Mouse (Mus musculus): Measurements from ENCODE around the gene Dcaf7. TPM values are rescaled to one million over a fixed set of nuclear protein-coding genes. Genes with fewer than 3 reads are reported as not detected.

Dcaf7 gene
- polyA plus RNA-seq (2015; fragmentation: Nextera tagmentation; extraction: Ambion mirVana): 57.7 and 61.5 TPM in 2 replicates

DNA sequence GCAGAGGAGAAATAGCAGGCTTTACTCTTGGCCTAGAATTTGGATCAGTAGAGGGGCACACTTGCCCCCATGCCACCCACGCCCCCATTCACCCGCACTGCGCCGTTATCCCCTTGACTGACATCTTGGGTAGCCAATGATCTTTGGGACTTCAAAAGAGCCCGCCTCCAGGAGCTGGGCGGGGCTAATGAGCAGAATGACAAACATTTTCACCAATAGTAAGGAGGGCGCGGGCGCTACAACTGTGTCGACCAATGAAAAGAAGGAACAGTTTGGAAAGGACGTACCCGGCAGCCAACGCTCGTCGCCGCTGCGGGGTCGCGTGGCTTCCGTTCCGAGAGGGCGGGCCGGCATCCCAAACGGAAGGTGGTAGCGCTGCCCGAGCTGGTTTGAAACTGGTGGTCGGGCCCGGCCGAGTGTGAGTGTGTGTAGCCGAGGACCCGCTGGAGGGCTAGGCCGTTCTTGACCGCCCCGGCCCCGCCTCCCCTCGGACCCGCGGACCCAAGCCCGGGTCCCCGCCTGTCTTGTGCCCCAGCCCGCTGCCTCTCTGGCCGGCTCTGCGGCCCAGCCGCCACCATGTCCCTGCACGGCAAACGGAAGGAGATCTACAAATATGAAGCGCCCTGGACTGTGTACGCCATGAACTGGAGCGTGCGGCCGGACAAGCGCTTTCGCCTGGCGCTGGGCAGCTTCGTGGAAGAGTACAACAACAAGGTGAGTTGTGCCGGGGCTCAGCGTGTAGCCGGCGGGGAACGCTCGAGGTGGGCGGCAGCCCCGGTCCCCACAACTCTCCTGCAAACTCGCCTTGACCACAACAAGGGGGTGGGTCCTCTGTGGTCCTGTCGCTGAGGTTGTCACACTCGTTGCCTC lies at the start of gene Dcaf7:
Dcaf7 (plus strand) TSS at position 325 of the 870 bp plus-strand sequence.
- Histone ChIP-seq H3K36me3 (no peaks in the 10 kb centered on the region), H3K4me2 (peak within 1 kb of the TSS; percentile 79), H3K4me1 (peaks cover 23% of the 10 kb centered on the region), H3K27ac (peak within 1 kb of the TSS; percentile 92), H3K4me3 (peak within 1 kb of the TSS; percentile 99), H3K9me3 (no peaks in the 10 kb centered on the region), H3K27me3 (no peaks in the 10 kb centered on the region), H3K9ac (peak within 1 kb of the TSS; percentile 95)
- under 1% methylated on average over 63 of the region's 66 CpGs for WGBS
- peak; percentile 99 for ATAC-seq (ENCODE audit: insufficient number of reproducible peaks, low FRiP score, low TSS enrichment, low read depth)

DNA sequence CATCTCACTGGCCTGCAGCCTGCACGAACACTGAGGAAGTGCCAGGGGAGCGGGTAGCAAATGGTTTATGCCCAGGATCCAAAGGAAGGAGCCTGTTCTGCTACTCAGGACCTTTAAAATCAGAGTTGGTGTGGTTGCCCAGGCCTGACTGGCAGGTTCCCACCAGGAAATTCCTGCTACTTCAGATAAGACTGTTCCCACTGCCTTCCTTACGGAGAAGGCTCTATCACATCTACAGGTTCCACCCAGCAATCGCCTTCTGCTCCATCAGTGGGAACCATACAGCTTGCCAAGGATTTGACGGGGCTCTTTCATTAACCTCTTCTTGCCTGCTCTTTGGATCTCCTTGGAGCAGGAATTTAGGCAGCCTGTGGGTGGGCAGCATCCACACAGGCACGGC lies 49.2 kb upstream of the Dcaf7 start:
- H3K27me3 ChIP-seq: no peaks in the 10 kb centered on the region; the same call in 1 of the 2 replicates
- WGBS: 73% methylated on average over 6 of the region's 6 CpGs
- no peak overlapping the region for H3K9ac ChIP-seq
- no peaks in the 10 kb centered on the region for H3K4me1 ChIP-seq
- no peaks in the 10 kb centered on the region for H3K9me3 ChIP-seq
- H3K4me2 ChIP-seq: no peak overlapping the region
- no peak for ATAC-seq (ENCODE audit: insufficient number of reproducible peaks, low FRiP score, low TSS enrichment, low read depth)
- H3K27ac ChIP-seq: no peak overlapping the region
- H3K4me3 ChIP-seq: no peak overlapping the region
- no peaks in the 10 kb centered on the region for H3K36me3 ChIP-seq

- H3K9me3 ChIP-seq: no peaks in the 10 kb centered on the region
- no peak overlapping the region for H3K27ac ChIP-seq
- H3K4me1 ChIP-seq: no peaks in the 10 kb centered on the region
- no peaks in the 10 kb centered on the region for H3K36me3 ChIP-seq
- no peak overlapping the region for H3K4me3 ChIP-seq
- no peaks in the 10 kb centered on the region; the same call in 1 of the 2 replicates for H3K27me3 ChIP-seq
- H3K9ac ChIP-seq: no peak overlapping the region
- no peak overlapping the region for H3K4me2 ChIP-seq
- no peak for ATAC-seq (ENCODE audit: insufficient number of reproducible peaks, low FRiP score, low TSS enrichment, low read depth)
- 80% methylated on average over 6 of the region's 6 CpGs for WGBS
Observed at GRCm38 (mm10) chr11:105989446-105989845, 47.2 kb upstream of the Dcaf7 start.

DNA sequence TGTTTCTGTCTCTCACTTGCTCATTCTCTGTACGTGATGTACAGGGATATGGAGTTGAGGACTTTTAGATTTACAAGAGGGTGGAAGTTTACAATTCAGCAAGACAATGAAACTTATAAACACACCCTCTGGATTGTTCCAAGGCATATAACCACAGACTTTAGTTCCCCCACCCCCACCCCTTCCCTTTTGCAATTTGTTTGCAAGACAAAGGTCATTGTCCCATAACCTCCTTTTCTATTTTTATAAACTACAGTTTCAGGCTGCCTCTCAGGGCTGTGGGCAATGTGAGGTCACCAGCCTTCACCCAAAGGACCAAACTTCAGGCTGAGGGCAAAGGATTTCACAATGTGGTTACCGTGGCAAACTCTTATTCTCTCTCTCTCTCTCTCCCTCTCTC lies 46.4 kb upstream of the Dcaf7 start:
- Histone ChIP-seq H3K4me1 (no peaks in the 10 kb centered on the region), H3K4me3 (no peak overlapping the region), H3K9ac (no peak overlapping the region), H3K9me3 (no peaks in the 10 kb centered on the region), H3K27me3 (no peaks in the 10 kb centered on the region; the same call in 1 of the 2 replicates), H3K36me3 (no peaks in the 10 kb centered on the region), H3K27ac (no peak overlapping the region), H3K4me2 (no peak overlapping the region)
- ATAC-seq (ENCODE audit: insufficient number of reproducible peaks, low FRiP score, low TSS enrichment, low read depth): no peak
- 64% methylated on average over 2 of the region's 2 CpGs for WGBS

GRCm38 (mm10) chr11:105994375-105994774 lies 42.3 kb upstream of the Dcaf7 start, which contains the start of gene Ace3:
Ace3 (plus strand) TSS chr11:105994675.
- Histone ChIP-seq H3K4me1 (no peaks in the 10 kb centered on the region), H3K27ac (no peak within 1 kb of the TSS), H3K9ac (no peak within 1 kb of the TSS), H3K4me3 (no peak within 1 kb of the TSS), H3K27me3 (no peaks in the 10 kb centered on the region; the same call in 1 of the 2 replicates), H3K9me3 (no peaks in the 10 kb centered on the region), H3K4me2 (no peak within 1 kb of the TSS), H3K36me3 (no peaks in the 10 kb centered on the region)
- WGBS: 95% methylated on average over 3 of the region's 3 CpGs
- ATAC-seq (ENCODE audit: insufficient number of reproducible peaks, low FRiP score, low TSS enrichment, low read depth): no peak

DNA sequence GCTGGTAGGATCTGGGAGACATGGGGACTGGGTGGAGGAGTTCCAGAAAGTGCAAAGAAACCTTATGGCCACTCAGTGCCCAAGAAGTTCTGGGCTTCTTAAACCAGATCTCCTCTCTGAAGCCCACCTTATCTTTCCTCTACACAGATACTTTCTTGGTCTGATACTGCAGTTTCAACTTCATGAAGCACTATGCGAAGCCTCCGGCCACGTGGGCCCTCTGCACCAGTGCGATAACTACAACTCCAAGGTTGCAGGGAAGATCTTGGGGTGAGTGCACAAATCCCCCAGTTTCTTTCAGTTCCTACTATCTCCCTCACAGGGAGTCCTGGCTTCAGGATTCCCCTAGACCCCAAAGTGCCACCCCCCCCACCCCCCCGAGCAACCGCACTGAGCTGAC lies 36.6 kb upstream of the Dcaf7 start:
- Histone ChIP-seq H3K9me3 (no peaks in the 10 kb centered on the region), H3K27me3 (no peaks in the 10 kb centered on the region), H3K9ac (no peak overlapping the region), H3K36me3 (no peaks in the 10 kb centered on the region), H3K4me3 (no peak overlapping the region), H3K4me2 (no peak overlapping the region), H3K4me1 (no peaks in the 10 kb centered on the region), H3K27ac (no peak overlapping the region)
- ATAC-seq (ENCODE audit: insufficient number of reproducible peaks, low FRiP score, low TSS enrichment, low read depth): no peak
- 89% methylated on average over 6 of the region's 6 CpGs for WGBS

DNA sequence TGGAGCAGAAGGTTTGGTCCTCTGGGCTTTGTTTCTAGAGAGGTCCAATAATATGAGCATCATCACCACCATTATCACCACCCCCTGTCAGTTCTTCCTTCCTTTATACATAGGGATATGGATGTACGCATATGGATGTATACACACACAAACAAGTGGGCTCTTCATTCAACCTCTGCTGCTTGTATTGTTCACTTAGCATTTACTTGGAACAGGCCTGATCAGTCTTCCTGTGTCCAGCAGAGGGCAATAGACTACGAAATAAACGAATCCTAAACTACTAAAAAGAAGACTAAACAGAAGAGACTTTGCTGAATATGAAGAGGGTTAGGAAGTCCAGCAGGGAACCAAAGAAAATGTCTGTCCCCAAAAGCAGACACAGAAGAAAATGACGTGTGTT lies 35.0 kb upstream of the Dcaf7 start:
- 50% methylated on average over 4 of the region's 4 CpGs for WGBS
- no peak overlapping the region for H3K9ac ChIP-seq
- no peaks in the 10 kb centered on the region for H3K9me3 ChIP-seq

DNA sequence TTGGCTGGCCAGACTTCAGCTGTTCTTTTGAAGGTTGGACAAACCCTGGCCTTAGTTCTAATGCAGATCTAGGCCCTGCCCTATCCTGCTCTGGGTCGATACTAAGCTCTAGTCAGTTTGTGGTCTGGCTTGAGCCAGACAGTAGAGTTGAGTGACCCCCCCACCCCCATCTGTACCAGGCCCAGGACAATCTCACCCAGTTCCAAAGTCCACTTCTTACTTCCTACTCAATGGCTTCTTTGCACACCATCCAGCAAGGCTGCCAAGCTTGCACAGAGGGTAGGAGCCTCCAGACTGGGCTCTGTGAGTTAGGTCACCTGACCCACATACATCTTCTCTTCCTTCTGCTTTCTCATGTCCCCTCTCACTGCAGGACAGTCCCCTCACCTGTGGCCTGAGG lies 32.1 kb upstream of the Dcaf7 start:
- H3K27ac ChIP-seq: no peak overlapping the region
- H3K27me3 ChIP-seq: peaks cover 10% of the 10 kb centered on the region; the same call in 1 of the 2 replicates
- H3K9me3 ChIP-seq: no peaks in the 10 kb centered on the region
- no peak overlapping the region for H3K4me2 ChIP-seq
- H3K36me3 ChIP-seq: no peaks in the 10 kb centered on the region
- no peak overlapping the region for H3K4me3 ChIP-seq
- 88% methylated on average over 1 of the region's 1 CpGs for WGBS
- H3K4me1 ChIP-seq: peaks cover 4% of the 10 kb centered on the region
- H3K9ac ChIP-seq: no peak overlapping the region
- ATAC-seq (ENCODE audit: insufficient number of reproducible peaks, low FRiP score, low TSS enrichment, low read depth): no peak

More for the DNA sequence above, 35.0 kb upstream of the Dcaf7 start:
- Histone ChIP-seq H3K4me3 (no peak overlapping the region), H3K27ac (no peak overlapping the region), H3K36me3 (no peaks in the 10 kb centered on the region), H3K27me3 (no peaks in the 10 kb centered on the region), H3K4me1 (no peaks in the 10 kb centered on the region), H3K4me2 (no peak overlapping the region)
- no peak for ATAC-seq (ENCODE audit: insufficient number of reproducible peaks, low FRiP score, low TSS enrichment, low read depth)

DNA sequence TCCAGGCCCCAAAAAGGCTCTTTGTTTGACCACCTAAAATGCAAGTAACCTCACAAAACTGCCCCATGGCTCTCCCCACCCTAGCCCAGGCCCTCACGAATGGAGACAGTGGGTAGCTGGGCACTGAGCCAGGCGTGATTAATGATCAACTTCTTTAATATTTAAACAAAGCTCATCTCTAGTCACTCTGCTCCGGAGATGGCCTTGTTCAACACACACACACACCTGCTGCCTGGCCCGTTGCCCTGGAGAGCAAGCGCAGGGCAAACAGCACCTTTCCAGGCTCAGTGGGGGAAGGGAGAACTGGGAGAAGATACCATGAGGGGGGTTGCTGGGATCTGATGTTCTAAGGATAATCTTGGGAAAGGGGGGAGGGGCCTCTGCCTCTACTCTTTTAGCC lies 30.7 kb upstream of the Dcaf7 start:
- Histone ChIP-seq H3K4me2 (no peak overlapping the region), H3K9me3 (no peaks in the 10 kb centered on the region), H3K36me3 (no peaks in the 10 kb centered on the region), H3K27me3 (peaks cover 23% of the 10 kb centered on the region), H3K9ac (no peak overlapping the region), H3K4me1 (peaks cover 4% of the 10 kb centered on the region), H3K27ac (no peak overlapping the region), H3K4me3 (no peak overlapping the region)
- no peak for ATAC-seq (ENCODE audit: insufficient number of reproducible peaks, low FRiP score, low TSS enrichment, low read depth)
- 58% methylated on average over 5 of the region's 5 CpGs for WGBS

GRCm38 (mm10) chr11:106007821-106008220 lies 28.9 kb upstream of the Dcaf7 start, which contains the start of gene Kcnh6:
Kcnh6 (plus strand) TSS chr11:106008124.
- 0% methylated on average over 25 of the region's 25 CpGs for WGBS
- Histone ChIP-seq H3K9me3 (no peaks in the 10 kb centered on the region), H3K4me3 (peak within 1 kb of the TSS; percentile 27), H3K9ac (no peak within 1 kb of the TSS), H3K27ac (no peak within 1 kb of the TSS), H3K36me3 (no peaks in the 10 kb centered on the region), H3K4me2 (peak within 1 kb of the TSS; percentile 66), H3K4me1 (peaks cover 4% of the 10 kb centered on the region), H3K27me3 (peaks cover 28% of the 10 kb centered on the region)
- ATAC-seq (ENCODE audit: insufficient number of reproducible peaks, low FRiP score, low TSS enrichment, low read depth): 0 out of 2 replicates have a peak, but pooled peaks have one; percentile 16

DNA sequence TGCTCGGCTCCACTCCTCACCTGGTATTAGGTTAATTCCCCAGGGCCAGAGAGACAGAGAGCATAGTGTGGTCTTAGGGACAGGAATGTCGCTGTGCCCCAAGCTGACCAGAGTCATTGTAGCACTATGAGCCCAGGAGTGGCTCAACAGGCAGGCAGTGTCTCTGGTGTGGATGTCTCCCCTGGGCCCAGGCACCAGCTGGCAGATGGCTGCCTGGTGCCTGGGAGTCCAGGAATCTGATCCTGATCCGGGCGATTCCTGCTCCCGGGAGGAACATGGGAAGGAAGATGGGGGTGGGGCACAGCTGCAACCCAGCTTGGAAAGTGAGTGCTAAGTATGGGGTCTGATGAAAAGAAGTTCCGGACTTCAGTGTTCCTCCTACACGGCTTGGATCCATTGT lies 24.0 kb upstream of the Dcaf7 start:
- peaks cover 12% of the 10 kb centered on the region for H3K4me1 ChIP-seq
- H3K36me3 ChIP-seq: no peaks in the 10 kb centered on the region
- no peak overlapping the region for H3K4me3 ChIP-seq
- no peaks in the 10 kb centered on the region for H3K9me3 ChIP-seq
- WGBS: 44% methylated on average over 7 of the region's 7 CpGs
- no peak for ATAC-seq (ENCODE audit: insufficient number of reproducible peaks, low FRiP score, low TSS enrichment, low read depth)
- no peak overlapping the region for H3K9ac ChIP-seq
- H3K27ac ChIP-seq: no peak overlapping the region
- no peak overlapping the region for H3K4me2 ChIP-seq
- peaks cover 28% of the 10 kb centered on the region for H3K27me3 ChIP-seq

GRCm38 (mm10) chr11:106013556-106014225 lies 23.0 kb upstream of the Dcaf7 start:
- H3K36me3 ChIP-seq: no peaks in the 10 kb centered on the region
- no peak overlapping the region for H3K4me3 ChIP-seq
- no peaks in the 10 kb centered on the region for H3K9me3 ChIP-seq
- H3K4me1 ChIP-seq: peaks cover 8% of the 10 kb centered on the region; the same call in 1 of the 2 replicates
- ATAC-seq (ENCODE audit: insufficient number of reproducible peaks, low FRiP score, low TSS enrichment, low read depth): no peak
- no peak overlapping the region for H3K4me2 ChIP-seq
- 58% methylated on average over 11 of the region's 11 CpGs for WGBS
- H3K27ac ChIP-seq: no peak overlapping the region
- H3K9ac ChIP-seq: no peak overlapping the region
- H3K27me3 ChIP-seq: peaks cover 26% of the 10 kb centered on the region
